Mouse (Mus musculus) kidney, postnatal 25 days (tissue): Measurements from ENCODE around the gene Ccdc88a.
"Not testable (repeated sequence)": the region's sequence is repeated elsewhere in the genome, so short reads cannot be mapped to it uniquely, and the experiment has no call there.

ENCODE experiments used
- DNase-seq, 2 experiments: peaks; one replicate each; pipeline ENCODE4 v3.0.0; 2021; ENCODE audit warnings: mixed read lengths in 2 of 2

Ccdc88a gene

DNA sequence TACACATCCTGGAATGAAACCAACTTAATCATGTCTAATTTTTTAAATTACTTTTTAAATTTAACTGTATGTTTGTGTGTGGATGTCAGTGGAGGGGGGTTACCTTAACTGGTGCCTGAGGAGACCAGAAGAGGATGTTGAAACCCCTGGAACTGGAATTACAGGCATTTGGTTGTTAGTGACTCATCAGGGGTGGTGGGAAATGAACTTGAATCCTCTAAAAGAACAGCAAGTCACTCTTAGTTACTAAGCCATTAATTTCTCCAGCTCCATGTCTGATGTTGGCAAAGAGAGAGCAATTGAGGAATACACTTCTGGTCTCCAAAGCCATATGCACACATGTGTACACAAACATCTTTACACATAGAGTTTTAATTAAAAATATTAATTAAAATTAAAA, 101.2 kb downstream of the Ccdc88a start:
- DNase-seq: no peak

DNA sequence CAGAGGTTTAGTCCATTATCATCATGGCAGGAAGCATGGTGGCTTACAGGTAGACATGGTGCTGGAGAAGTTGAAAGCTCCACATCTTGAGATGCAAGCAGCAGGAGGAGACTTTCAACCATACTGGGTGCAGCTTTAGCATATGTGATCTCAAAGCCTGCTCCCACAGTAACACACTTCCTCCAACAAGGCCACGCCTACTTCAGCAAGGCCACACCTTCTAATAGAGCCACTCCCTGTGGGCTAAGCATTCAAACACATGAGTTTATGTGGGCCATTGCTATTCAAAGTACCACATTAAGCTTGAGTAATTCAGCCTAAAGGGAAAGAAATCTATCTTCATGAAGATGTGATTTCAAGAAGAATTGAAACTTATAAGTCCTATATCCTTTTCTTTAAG, 119.7 kb downstream of the Ccdc88a start:
- DNase-seq: no peak

DNA sequence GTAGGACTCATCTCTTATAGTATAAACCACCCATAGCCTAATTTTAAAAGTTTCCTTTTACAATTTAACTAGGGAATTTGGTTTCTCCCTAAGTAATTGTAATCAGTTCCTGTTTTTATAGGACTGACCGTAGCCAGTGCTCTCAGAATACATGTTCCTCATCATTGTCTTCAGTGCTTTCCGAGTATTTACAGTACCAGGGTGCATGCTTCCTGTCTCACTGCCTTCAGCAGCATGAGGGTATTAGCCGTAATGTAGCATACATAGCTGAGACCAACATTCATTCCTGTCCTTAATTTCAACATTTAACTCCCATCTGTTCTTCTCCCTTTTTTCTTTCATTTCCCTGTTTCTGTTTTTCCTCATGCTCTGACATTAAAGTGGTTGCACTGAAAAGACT, 123.5 kb downstream of the Ccdc88a start:
- no peak for DNase-seq

DNA sequence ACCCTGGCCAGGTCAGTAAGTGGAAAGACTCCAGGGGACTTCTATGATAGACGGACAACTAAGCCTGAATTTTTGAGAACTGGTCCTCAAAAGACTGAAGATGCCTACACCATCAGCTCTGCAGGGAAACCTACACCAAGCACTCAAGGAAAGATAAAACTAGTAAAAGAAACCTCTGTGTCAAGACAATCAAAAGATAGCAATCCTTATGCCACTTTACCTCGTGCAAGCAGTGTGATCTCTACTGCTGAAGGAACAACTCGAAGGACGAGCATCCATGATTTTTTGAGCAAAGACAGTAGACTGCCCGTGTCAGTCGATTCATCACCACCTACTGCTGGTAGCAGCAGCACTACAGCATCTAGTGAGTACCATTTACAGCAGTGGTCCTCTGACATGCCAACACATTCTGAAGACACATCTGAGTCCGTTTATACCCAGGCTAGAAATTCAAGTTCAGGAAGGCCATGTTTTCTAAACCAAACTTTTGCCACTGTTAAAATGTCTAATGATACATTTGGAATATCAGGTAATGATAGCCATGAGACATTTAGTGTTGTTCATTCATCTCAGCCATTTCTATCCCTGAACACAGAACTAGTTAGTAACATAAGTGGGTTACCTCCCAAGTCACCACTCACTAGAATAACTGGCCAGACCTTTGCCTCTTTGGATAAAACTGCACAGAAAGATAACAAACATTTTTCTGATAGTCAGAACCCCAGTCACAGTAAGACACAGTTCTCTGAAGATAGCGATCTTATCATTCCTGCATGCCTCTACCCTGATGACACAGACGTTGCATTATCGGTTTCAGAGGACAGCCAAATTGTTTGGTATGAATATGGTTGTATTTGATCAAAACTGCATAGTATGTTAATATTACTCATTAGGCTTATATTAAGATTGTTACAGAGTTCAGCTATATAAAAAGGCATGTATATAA, 130.8 kb downstream of the Ccdc88a start:
- DNase-seq: no peak

DNA sequence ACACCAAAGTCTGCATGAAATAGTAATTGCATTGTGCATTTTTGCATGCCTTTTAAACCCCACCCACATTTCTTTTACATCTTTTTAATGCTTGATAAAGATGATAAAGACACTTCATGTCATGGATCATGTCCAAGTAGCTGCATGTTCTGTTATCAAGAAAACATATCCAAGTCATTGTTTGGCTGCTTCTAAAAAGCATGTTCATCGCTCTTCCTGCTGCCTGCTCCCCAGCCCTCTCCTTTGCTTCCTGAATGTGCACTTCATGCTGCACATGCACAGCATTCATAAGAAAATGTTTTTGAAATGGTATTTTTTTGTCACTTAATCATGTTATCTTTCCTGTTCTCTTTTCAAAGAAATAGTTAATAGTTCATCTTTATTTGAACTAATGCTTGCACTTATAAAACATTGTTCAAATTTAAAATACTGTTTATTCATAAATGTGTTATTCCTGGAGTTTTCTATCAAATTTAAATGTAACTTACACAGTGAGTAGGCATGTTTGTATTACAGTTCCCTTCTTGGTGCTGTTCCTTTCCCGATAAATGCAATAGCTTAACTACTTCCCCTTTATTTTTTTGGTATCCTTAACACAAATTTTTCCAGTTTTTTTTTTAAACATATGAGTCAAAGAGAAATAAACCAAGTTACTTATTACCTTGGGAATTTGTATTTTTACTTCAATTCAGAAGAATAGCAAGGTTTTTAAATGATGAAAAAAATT, 131.6 kb downstream of the Ccdc88a start:
- no peak for DNase-seq

DNA sequence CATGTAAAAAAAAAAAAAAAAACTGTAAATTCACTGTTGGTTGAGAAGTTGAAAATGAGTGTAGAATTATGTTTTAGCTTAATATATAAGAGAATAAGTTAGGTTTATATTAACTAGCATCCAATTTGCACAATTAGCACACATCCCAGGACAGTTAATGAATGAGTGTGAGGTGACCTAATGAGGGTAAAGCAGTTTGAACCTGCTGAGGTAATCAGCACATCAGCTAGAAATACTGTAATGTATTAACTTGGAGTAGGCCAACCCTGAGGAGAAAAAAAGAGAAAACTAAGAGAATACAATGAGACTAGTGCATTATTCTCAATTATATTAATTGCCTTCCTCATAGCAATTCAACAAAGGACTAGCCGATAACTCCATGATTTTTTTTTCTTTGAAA, 136.0 kb downstream of the Ccdc88a start:
- no peak for DNase-seq

DNA sequence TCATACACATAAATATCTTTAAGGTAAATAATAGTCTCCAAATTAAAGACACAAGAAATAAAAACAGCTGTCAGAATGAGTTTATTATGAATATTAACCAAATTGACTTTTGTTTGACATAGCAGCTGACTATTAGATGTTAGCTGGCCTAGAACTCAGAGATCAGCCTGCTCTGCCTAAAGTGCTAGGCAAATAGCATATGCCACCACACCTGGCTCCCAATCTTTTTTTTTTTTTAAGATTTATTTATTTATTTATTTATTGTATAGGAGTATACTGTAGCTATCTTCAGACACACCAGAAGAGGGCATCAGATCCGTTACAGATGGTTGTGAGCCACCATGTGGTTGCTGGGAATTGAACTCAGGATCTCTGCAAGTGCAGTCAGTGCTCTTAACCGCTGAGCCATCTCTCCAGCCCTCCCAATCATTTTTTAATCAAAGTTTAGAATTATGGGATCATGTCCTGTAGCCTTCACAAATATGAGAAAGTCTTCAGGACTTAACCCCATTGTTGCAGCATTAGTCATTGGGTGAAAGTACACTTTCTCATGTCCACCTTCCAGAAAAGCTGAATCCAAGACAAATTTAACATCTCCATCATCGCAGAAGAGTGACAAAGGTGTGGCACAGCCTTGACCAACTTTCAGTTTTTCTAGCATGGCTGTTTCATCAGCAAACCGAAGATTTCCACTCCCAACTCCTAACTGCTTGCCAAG, 139.5 kb downstream of the Ccdc88a start:
- no peak for DNase-seq

DNA sequence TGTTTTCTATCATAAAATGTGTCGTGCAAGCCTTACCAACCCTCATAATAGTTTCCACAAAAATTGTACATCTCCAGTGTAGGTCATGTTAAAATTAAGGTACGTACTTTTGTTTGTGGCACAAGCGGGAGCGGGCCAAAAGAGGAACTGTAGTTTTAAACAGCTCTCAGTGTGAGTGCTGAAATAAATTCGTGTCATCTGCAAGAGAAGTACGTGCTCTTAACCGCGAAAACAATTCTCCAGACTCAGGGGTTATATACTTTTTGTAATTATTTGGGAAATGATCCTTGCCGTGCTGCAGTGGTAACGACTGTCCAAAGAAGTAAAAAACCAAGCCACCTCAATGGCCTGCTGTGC, 140.8 kb downstream of the Ccdc88a start:
- DNase-seq: no peak

DNA sequence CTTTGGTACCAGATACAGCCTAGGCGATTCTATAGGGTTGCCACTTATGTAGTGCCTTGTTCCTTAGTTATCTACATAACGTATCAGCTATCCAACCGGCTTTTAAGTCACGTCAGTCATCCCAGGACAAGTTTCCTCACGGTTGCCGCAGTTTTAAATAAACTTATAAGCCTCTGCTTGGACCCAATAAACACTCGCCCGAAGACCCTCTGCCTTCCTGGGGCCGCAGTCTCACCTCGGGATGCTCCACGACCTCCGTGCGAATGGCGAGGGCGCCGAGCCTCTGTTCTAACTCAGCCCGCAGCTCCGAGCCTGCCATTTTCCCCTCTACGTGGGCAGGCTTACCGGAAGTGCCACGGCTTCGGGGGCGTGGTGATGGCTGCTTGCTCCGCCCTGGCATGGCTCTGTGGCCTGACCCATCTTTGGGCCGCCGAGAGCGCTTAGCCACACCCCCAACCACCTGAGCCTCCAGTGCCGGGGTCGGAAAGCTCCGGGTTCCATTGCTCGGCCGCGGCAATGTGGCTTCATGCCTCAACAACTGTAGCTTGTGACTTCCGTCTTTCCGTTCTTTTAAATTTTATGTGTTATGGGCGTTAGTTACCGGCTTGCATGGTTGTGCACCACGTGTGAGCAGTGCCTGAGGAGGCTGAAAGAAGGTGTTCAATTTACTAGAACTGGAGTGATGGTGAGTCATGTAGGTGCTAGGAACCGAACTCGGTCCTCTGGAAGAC, 141.4 kb downstream of the Ccdc88a start, which contains the start of gene Prorsd1:
Gene Prorsd1, minus strand, starts transcription at position 352 of the 731 bp plus-strand sequence.
- peak; percentile 94 to 96 for DNase-seq

DNA sequence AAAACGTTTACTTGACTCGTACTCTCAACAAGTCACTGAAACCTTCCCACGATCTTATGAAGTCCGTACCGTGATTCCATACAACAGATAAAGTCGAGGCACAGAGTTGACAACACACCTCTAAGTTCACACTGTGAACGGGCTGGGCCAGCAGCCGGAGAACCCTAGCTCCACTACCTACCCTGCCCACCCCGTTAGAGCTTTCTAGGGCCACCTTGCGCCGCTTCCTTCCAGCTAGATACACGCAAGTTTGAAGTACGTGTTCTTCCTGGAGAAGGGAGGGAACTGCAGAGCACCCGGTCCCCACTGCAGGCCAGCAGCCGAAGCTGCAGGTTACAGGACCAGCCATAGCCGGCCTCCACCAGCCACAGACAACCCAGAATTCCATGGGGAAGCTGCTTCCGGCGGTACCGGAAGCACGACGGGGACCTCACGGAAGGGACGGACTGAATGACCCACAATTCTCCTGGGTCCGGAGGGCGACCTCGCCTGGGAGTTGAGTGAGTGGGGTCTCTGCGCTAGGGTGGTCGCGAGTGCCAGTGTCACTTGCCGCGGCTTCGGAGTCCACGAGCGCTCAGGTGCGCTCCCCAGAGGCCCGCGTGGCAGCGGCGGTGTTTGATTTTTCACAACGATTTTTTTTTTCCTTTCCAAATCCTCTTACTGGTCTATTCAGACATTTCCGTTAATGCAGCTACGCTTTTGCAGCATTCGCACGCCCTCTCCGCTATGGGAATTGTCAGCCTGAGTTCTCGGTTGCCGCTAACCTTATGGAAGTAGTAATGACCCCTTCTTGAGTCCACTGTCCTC, 152.7 kb downstream of the Ccdc88a start, which contains the start of gene Mtif2:
Gene Mtif2, plus strand, starts transcription at position 421 of the 807 bp plus-strand sequence.
- peak; percentile 83 to 92 for DNase-seq

DNA sequence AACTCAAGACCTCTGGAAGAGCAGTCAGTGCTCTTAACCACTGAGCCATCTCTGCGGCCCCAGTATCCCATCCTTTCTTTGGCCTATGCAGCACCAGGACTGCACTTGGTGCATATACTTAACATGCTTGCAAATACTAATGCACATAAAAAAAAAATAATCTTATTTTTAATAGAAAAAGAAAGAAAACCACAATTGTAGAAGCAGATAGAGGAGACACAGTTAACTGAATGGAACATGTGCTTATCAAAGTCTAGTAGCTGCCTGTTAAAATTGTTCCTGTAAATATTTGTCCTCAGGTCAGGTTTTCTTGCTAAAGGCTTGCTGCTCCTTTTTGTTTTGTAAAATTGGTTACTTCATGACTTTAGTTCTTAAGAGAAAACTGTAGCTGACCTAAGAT, 164.7 kb downstream of the Ccdc88a start:
- DNase-seq: no peak

DNA sequence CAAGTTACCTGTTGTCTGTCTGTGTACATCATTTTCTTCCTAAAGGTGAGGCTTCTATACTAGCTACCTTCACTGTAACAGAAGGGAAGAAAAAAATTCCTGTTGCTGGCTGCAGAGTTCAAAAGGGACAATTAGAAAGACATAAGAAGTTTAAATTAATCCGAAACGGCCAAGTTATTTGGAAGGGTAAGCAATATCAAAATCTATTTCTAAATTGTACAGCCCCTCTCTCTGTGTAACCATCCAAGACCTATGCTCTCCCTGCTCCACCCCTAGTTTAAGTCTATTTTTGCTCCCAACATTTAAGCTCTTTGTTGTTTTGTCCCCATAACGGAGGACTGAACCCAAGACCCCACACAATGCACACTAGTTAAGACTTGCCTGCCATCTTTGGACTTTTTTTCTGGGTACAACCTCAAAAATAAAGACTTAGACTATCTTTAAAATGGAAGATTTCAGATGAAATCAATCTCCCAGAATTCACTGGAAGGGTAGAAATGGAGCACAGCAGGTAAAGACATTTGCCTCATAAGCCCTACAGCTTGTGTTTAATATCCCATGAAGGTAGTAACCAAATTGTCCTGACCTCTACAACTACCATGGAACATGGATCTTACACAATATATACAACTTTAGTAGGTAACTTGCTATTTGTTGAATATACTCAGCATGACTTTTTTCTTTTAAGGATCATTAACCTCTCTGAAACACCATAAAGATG, 170.9 kb downstream of the Ccdc88a start:
- DNase-seq: no peak

DNA sequence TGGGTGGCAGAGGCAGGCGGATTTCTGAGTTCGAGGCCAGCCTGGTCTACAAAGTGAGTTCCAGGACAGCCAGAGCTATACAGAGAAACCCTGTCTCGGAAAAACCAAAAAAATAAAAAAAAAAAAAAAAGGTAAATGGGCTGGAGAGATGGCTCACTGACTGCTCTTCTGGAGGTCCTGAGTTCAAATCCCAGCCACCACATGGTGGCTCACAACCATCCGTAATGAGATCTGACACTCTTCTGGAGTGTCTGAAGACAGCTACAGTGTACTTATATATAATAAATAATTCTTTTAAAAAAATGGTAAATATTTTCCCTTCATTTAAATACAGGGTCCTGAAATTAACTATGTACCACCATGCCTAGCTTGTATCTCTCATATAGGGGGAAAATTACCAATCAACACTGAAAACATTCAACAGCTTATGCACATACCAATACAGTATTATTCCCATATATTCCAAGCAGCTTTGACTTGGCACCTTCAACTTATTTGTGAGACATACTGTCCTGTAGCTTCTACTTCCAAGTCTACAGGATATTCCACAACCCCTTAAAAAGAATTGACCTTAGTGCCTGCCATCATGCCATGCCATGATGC, 171.8 kb downstream of the Ccdc88a start:
- DNase-seq: not testable (repeated sequence)

DNA sequence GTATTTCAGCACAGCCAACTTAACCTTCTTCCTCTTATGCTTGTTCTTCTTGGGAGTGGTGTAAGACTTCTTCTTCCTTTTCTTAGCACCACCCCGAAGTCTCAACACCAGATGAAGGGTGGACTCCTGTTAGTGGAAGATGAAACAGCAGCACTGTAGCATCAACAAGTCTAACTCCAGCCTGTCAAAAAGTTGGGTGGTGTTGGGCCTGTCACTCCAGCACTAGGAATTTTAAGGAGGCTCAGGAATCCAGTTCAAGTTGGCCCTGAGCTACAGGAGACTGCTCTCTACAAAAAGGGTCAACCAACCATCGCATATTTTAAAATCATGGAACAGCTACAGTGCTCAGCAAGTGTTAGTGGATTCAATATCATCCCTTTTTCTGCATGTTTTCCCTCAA, 172.8 kb downstream of the Ccdc88a start:
- not testable (repeated sequence) for DNase-seq

DNA sequence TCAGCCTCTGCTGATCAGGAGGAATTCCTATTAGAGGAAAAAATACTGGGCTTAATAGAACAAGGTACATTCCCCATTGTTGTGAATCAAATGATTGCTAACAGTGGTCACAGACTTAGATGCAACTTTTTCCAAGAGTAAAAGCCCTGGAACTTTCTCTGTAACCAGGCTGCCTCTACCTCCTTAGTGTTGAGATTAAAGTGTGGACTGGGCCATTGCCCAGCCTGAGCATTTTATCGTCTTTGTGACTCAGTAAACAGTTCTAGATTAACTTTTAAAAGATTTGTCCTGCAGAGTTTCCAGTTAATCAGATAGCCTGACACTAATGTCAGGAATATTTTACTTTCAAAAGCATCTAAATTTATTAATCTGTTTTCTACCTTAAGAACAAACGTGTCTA, 173.3 kb downstream of the Ccdc88a start:
- no peak for DNase-seq

DNA sequence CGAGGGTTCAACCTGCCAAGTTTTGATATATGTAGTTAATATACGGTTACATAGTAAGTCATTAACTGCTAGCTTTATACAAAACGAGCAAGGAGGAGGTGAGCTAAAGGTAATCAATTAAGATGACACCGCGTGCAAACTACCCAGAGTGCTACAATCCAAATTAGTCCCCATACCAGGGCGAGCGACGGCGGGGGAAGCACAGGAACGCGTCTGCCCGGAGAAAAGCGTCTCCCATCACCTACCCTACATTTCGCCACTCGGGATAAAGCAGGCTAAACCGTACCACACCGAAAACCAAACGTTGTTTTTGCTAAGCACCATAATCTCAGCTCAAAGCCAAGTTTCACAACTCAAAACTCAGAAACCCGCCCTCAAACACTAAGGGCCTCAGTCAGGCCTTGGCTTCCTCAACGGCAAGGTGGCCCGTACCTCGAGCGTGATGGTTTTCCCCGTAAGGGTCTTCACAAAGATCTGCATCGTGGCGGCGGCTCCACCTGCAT, 173.8 kb downstream of the Ccdc88a start:
- DNase-seq: no peak

DNA sequence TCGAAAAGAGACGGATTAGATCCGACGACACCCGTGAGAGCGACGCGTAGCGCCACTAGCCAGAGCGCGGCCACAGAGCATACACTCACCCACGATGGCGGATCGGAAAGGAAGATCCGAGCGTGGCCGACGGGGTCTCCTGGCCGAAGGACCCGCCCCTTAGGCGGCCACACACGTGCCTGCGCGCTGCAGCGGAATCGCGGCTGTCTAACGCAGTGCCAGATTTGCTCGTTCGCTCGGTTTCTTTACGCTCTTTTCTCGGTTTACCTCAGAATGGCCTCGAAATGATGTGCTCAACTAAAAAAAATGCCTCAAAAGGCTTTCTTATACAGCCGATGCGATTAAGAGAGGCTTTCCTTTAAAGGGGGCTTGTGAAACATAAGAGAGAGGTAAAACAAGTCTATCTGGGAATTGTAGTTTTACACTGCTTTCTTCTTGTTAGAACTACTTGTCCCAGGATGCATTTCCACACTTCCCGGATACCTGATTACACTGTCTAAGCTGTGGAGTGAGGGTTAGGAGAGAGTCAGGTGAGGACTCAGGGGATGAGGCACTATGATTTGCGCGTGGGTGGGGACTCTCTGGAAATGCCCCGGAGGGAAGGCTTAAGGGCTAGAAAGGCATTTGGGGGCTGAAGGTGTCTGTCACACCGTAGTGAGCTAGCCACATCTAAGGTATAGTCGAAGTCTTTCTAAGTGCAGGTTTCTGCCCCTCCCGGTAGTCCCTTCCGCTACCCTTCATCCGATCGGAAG, 174.5 kb downstream of the Ccdc88a start, which contains the start of the genes Clhc1 and Rps27a:
Gene Clhc1, plus strand, starts transcription at position 199 of the 752 bp plus-strand sequence.
Gene Rps27a, minus strand, starts transcription at position 358 of the 752 bp plus-strand sequence.
- peak; percentile 95 for DNase-seq

DNA sequence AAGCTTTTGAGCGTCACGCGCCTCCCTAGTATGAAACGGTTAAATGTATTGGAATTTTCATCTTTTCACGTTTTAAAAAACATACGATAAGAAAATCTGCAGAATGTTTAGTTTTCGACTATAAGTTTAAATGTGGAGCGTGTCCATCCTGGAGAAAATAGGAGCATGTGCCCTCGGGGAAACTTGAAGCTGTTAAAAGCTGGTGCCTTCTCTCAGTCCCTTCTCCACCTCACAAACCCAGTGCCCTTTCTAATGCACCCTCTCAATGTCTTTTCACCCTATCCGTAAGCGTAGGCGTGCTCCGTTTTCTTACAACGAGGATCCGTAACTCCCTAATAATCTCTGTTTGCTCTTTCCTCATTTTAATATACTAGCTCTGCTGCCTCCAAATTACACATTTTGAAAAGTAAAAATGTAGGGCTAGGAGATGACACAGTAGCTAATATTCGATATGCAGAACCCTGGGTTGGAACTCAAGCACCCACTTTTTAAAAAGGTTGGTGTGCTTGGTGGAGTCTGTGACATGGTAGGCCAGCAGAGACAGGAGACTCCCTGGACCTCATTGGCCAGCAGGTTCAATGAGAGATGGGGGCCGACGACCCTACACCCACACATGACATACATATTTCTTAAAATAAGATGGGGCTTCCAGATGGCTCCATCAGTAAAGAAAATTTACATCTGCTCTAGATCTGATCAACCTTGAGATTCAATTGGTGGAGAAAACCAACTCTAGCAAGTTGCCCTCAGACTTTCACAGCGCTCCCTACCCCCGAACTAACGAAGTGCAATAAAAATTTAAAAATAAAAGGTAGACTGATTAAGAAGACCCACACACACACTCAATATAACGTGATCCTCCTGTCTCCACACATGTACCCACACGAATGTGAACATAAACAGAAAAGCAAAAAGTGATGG, 175.3 kb downstream of the Ccdc88a start:
- no peak for DNase-seq
